In the genomic region with DNA sequence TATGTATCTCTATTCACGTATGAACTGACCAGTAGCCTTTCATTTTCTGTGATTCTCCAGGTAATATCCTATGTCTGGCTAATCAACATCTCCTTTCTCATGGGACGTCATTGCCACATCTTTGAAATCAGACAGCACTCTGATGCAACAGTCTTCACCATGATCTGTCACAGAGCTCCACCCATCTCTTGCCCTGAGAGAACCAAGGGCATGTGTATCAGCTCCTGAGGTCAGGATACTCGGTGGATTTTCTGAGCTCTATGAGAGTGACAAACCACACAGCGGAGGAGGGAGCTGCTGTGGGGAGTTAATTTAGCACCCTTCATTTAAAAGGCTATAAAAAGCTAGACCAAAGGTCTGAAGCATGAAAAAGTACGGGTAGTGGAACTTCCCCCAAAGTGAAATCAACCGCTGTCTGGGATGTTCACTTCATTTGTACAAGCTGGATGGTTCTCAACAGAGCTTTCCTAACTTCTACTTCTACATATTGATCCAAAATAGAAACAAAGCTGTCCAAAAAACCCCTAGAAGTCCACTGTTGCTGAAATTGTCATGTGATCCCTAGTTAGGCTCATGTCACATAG, we compare ENCODE assay signal across 29 mouse cellular contexts. TPM values are rescaled to one million over a fixed set of nuclear protein-coding genes. Genes with fewer than 3 reads are reported as not detected.
A peak's percentile ranks its signal among the peaks of the same experiment; 100 is the strongest.
DNase-seq lines count a peak whose midpoint lies in the region; ATAC-seq and TF ChIP-seq lines count a peak whose summit lies in the region.
"Had no signal": no experiment of that assay in that cellular context is flagged by ENCODE, and none has a peak within 500 bp of the region (broad histone marks: within the 10 kb centered on the region; RNA-seq: fewer than 3 reads in every experiment).

No protein-coding gene starts in this region.

- no peaks in the 10 kb centered on the region for H3K27me3 ChIP-seq in CH12.LX (replicated peaks)
- H3K27me3 ChIP-seq in megakaryocyte, embryonic 14.5 days (replicated peaks), result no peaks in the 10 kb centered on the region
- no peaks in the 10 kb centered on the region for H3K27me3 ChIP-seq in splenic B cell, adult 2 months (ENCODE audit: control insufficient read depth, insufficient read depth, low read length, poor library complexity, severe bottlenecking)
- H3K27me3 ChIP-seq in stomach, postnatal 0 days (ENCODE audit: control insufficient read depth, insufficient read depth, low read length), result no peaks in the 10 kb centered on the region
- H3K27me3 ChIP-seq in midbrain, embryonic 10.5 days (ENCODE audit: low read depth, poor library complexity, severe bottlenecking), result no peaks in the 10 kb centered on the region
- H3K27me3 ChIP-seq: embryonic facial prominence, embryonic 13.5 days; forebrain, embryonic 12.5 days; heart, embryonic 13.5 days; hindbrain, embryonic 13.5 days; liver, embryonic 13.5 days had no signal

- TF ChIP-seq POLR2A in CH12.LX (IDR thresholded peaks at IDR 0.05; ENCODE audit: low read depth, low read length), result peak; percentile 28; the same call in 1 of the 2 replicates

- H3K79me2 ChIP-seq in CH12.LX (replicated peaks; ENCODE audit: control insufficient read depth, extremely low read depth, insufficient read depth, poor library complexity, severe bottlenecking), result peaks cover 14% of the 10 kb centered on the region

- no peak overlapping the region for H3K4me3 ChIP-seq in CH12.LX (replicated peaks in 1 of 3; ENCODE audit: low read depth in 2 of 3, low read length in 2 of 3, poor library complexity in 1 of 3)
- H3K4me3 ChIP-seq in megakaryocyte, embryonic 14.5 days (replicated peaks), result peak overlapping the region; percentile 33
- H3K4me3 ChIP-seq in stomach, postnatal 0 days (ENCODE audit: low read depth, low read length), result no peak overlapping the region
- no peak overlapping the region for H3K4me3 ChIP-seq in midbrain, embryonic 10.5 days
- H3K4me3 ChIP-seq: embryonic facial prominence, embryonic 13.5 days; erythroblast, embryonic 14.5 days; forebrain, embryonic 12.5 days; gastrocnemius, adult 2 months; heart, embryonic 13.5 days; hindbrain, embryonic 13.5 days; left cerebral cortex, adult 2 months; liver, embryonic 13.5 days had no signal

- peak overlapping the region; percentile 89 for H3K27ac ChIP-seq in CH12.LX (ENCODE audit: insufficient read depth, low read depth)
- no peak overlapping the region for H3K27ac ChIP-seq in stomach, postnatal 0 days (replicated peaks)
- no peak overlapping the region for H3K27ac ChIP-seq in midbrain, embryonic 10.5 days (replicated peaks)
- H3K27ac ChIP-seq: embryonic facial prominence, embryonic 13.5 days; forebrain, embryonic 12.5 days; gastrocnemius, adult 2 months; heart, embryonic 13.5 days; hindbrain, embryonic 13.5 days; left cerebral cortex, adult 2 months; liver, embryonic 13.5 days had no signal

- peaks cover 71 to 88% of the 10 kb centered on the region in 2 experiments for H3K36me3 ChIP-seq in CH12.LX (replicated peaks in 1 of 2; ENCODE audit: control insufficient read depth in 1 of 2, insufficient read depth in 1 of 2, low read length in 1 of 2)
- peaks cover 100% of the 10 kb centered on the region for H3K36me3 ChIP-seq in megakaryocyte, embryonic 14.5 days (replicated peaks; ENCODE audit: low read length)
- H3K36me3 ChIP-seq in splenic B cell, adult 2 months (ENCODE audit: control insufficient read depth, insufficient read depth, low read length, poor library complexity, severe bottlenecking), result peaks cover 22% of the 10 kb centered on the region
- no peaks in the 10 kb centered on the region for H3K36me3 ChIP-seq in stomach, postnatal 0 days (ENCODE audit: control insufficient read depth, insufficient read depth, low read length)
- H3K36me3 ChIP-seq in midbrain, embryonic 10.5 days, result no peaks in the 10 kb centered on the region
- H3K36me3 ChIP-seq: embryonic facial prominence, embryonic 13.5 days; forebrain, embryonic 12.5 days; heart, embryonic 13.5 days; hindbrain, embryonic 13.5 days; liver, embryonic 13.5 days had no signal

- no peak; the same call in 1 of the 2 replicates for TF ChIP-seq EP300 in CH12.LX (IDR thresholded peaks at IDR 0.05; ENCODE audit: low read length)
- TF ChIP-seq EP300 in stomach, postnatal 0 days (optimal IDR thresholded peaks at IDR 0.05), result no peak

- dilution Hi-C loops in CH12.LX (cut with MboI; ENCODE audit: extremely low pct_ligation_motif_present, extremely low pct_unique_long_range_greater_than_20kb, low sequenced_read_pairs), result no loop called here

- no peak for ATAC-seq in stomach, postnatal 0 days (ENCODE audit: low FRiP score, low TSS enrichment)
- ATAC-seq: activated CD4-positive, CD25-positive, alpha-beta regulatory T cell, adult 4 months had no signal

- DNase-seq in adrenal gland, postnatal 10 days, result peak; percentile 7
- DNase-seq in adrenal gland, postnatal 4 days (ENCODE audit: low spot score in 2 of 2), result no peak
- DNase-seq in CH12.LX (ENCODE audit: extremely low read depth), result peak; percentile 81
- peak; percentile 50 for DNase-seq in splenic B cell, adult 2 months (ENCODE audit: low read depth, low spot score)
- DNase-seq in stomach, postnatal 0 days (ENCODE audit: low spot score), result no peak
- no peak for DNase-seq in midbrain, embryonic 10.5 days (ENCODE audit: low spot score)
- DNase-seq: B cell, adult 2 months; cerebellum, adult 2 months; cerebellum, postnatal 25 days; embryo, embryonic 11 days; gastrocnemius, adult 2 months; heart, adult 18-20 months; heart, postnatal 14 days; kidney, adult 11 months; kidney, postnatal 4 days; liver, embryonic 13.5 days; lung, adult 2 months; retina, postnatal 1 day; thymus, adult 2 months; thymus, postnatal 4 days had no signal

- no peaks in the 10 kb centered on the region for H3K9me3 ChIP-seq in CH12.LX (replicated peaks; ENCODE audit: low read length)
- no peaks in the 10 kb centered on the region for H3K9me3 ChIP-seq in megakaryocyte, embryonic 14.5 days
- H3K9me3 ChIP-seq in stomach, postnatal 0 days (ENCODE audit: control insufficient read depth, low read length), result no peaks in the 10 kb centered on the region
- H3K9me3 ChIP-seq in midbrain, embryonic 10.5 days (replicated peaks), result no peaks in the 10 kb centered on the region
- H3K9me3 ChIP-seq: embryonic facial prominence, embryonic 13.5 days; forebrain, embryonic 12.5 days; heart, embryonic 13.5 days; hindbrain, embryonic 13.5 days; liver, embryonic 13.5 days had no signal

- peaks cover 27 to 86% of the 10 kb centered on the region in 2 experiments for H3K4me1 ChIP-seq in CH12.LX (ENCODE audit: control insufficient read depth in 1 of 2, insufficient read depth in 2 of 2)
- H3K4me1 ChIP-seq in megakaryocyte, embryonic 14.5 days, result peaks cover 99% of the 10 kb centered on the region
- H3K4me1 ChIP-seq in stomach, postnatal 0 days (replicated peaks; ENCODE audit: control insufficient read depth, insufficient read depth), result no peaks in the 10 kb centered on the region
- H3K4me1 ChIP-seq in midbrain, embryonic 10.5 days, result no peaks in the 10 kb centered on the region
- H3K4me1 ChIP-seq: embryonic facial prominence, embryonic 13.5 days; forebrain, embryonic 12.5 days; heart, embryonic 13.5 days; hindbrain, embryonic 13.5 days had no signal

- TF ChIP-seq RAD21 in CH12.LX (IDR thresholded peaks at IDR 0.05; ENCODE audit: low read depth, low read length), result no peak

- in situ Hi-C loops in CH12.LX (cut with MboI; ENCODE audit: low pct_ligation_motif_present, low pct_unique_long_range_greater_than_20kb, low sequenced_read_pairs), result no loop called here

- TF ChIP-seq CTCF in CH12.LX (conservative IDR thresholded peaks at IDR 0.05 in 1 of 2, IDR thresholded peaks at IDR 0.05 in 1 of 2; ENCODE audit: low read depth in 2 of 2, low read length in 2 of 2), result no peak
- TF ChIP-seq CTCF in stomach, postnatal 0 days (IDR thresholded peaks at IDR 0.05; ENCODE audit: low read depth), result no peak

- H3K9ac ChIP-seq in CH12.LX (ENCODE audit: insufficient read depth, low read depth), result peak overlapping the region; percentile 50
- H3K9ac ChIP-seq in stomach, postnatal 0 days (ENCODE audit: low read length), result no peak overlapping the region
- H3K9ac ChIP-seq: embryonic facial prominence, embryonic 13.5 days; forebrain, embryonic 12.5 days; heart, embryonic 13.5 days; hindbrain, embryonic 13.5 days; liver, embryonic 13.5 days had no signal

- H3K4me2 ChIP-seq in CH12.LX (ENCODE audit: insufficient read depth, low read depth, poor library complexity, severe bottlenecking), result peak overlapping the region; percentile 24
- no peak overlapping the region for H3K4me2 ChIP-seq in stomach, postnatal 0 days (replicated peaks; ENCODE audit: low read depth)
- H3K4me2 ChIP-seq: embryonic facial prominence, embryonic 13.5 days; forebrain, embryonic 12.5 days; heart, embryonic 13.5 days; hindbrain, embryonic 13.5 days; liver, embryonic 13.5 days; midbrain, embryonic 11.5 days had no signal

- 76% methylated on average over 6 of the region's 6 CpGs for WGBS in stomach, postnatal 0 days
- whole genome bisulfite sequencing in midbrain, embryonic 10.5 days, result 88% methylated on average over 6 of the region's 6 CpGs

TF ChIP-seq in CH12.LX, 34 proteins besides CTCF, POLR2A, EP300 and RAD21 (continues in another document):
- no peak for TF ChIP-seq TBP (conservative IDR thresholded peaks at IDR 0.05; ENCODE audit: low read depth, low read length)
- peak; percentile 42; the same call in 1 of the 2 replicates for TF ChIP-seq TCF12 (IDR thresholded peaks at IDR 0.05; ENCODE audit: low read depth, low read length)
- TF ChIP-seq BHLHE40 (IDR thresholded peaks at IDR 0.05; ENCODE audit: low read depth, low read length), result peak; percentile 44
- TF ChIP-seq KAT2A (IDR thresholded peaks at IDR 0.05; ENCODE audit: insufficient replicate concordance, low read length), result no peak
- 0 out of 2 replicates have a peak, but pooled peaks have one; percentile 43 for TF ChIP-seq MAFK (IDR thresholded peaks at IDR 0.05; ENCODE audit: insufficient replicate concordance, low read length)
- TF ChIP-seq CHD2 (IDR thresholded peaks at IDR 0.05; ENCODE audit: low read length), result 0 out of 2 replicates have a peak, but pooled peaks have one; percentile 9
- TF ChIP-seq MXI1 (IDR thresholded peaks at IDR 0.05; ENCODE audit: low read depth, low read length), result peak; percentile 85
- TF ChIP-seq ZNF384 (IDR thresholded peaks at IDR 0.05; ENCODE audit: low read depth, low read length), result no peak
- no peak for TF ChIP-seq ZC3H11A (IDR thresholded peaks at IDR 0.05; ENCODE audit: low read depth, low read length)
- TF ChIP-seq NELFE (IDR thresholded peaks at IDR 0.05; ENCODE audit: low read depth, low read length), result 0 out of 2 replicates have a peak, but pooled peaks have one; percentile 36
- TF ChIP-seq MAX (IDR thresholded peaks at IDR 0.05; ENCODE audit: low read length), result peak; percentile 77

RNA-seq across cellular contexts. Expression of gene Fbxo48, which starts 36.7 kb away (rescaled TPM):
- 1 to 10 TPM; 1.3 to 2.1 TPM for total RNA-seq in adrenal gland, postnatal 10 days (2021)
- total RNA-seq in adrenal gland, postnatal 4 days (2021), result 1 to 10 TPM; 3.4 to 4.4 TPM
- total RNA-seq in CH12.LX (2012; rRNA removed) (5.8 and 7.0 TPM in 2 replicates), CH12.LX (2014; rRNA removed) (6.5 and 9.0 TPM in 2 replicates)
- polyA plus RNA-seq in CH12.LX (2012; ENCODE audit: insufficient read length, low read depth), result 10.3 and 11.1 TPM in 2 replicates
- polyA plus RNA-seq in megakaryocyte, embryonic 14.5 days (2012; ENCODE audit: insufficient read depth, low replicate concordance), result not detected in 2 replicates
- polyA plus RNA-seq in stomach, postnatal 0 days (2015; fragmentation: Nextera tagmentation; extraction: Ambion mirVana), result 0.21 and 0.35 TPM in 2 replicates
- 2.1 and 2.4 TPM in 2 replicates for polyA plus RNA-seq in midbrain, embryonic 10.5 days (2016; fragmentation: Nextera tagmentation; extraction: Ambion mirVana)

Comparison
In these comparisons a context has a peak if more than half of its experiments do, and no peak if none do; other contexts are left out.
1. DNase-seq: peak in adrenal gland, postnatal 10 days (single experiment), CH12.LX (single experiment) and splenic B cell, adult 2 months (single experiment); none in adrenal gland, postnatal 4 days (0 of 2), stomach, postnatal 0 days (single experiment) and midbrain, embryonic 10.5 days (single experiment).